Mouse (Mus musculus) kidney, adult 18-20 months (tissue): Measurements from ENCODE around the gene Atf6.

Source experiments
- DNase-seq: peaks from one replicate; pipeline ENCODE4 v3.0.0; 2021

The Atf6 gene

GRCm38 (mm10) chr1:170867691-170868105 is at the start of gene Atf6:
Gene Atf6, minus strand, starts transcription at chr1:170867771.
- DNase-seq: peak; percentile 98

- DNase-seq: no peak
These were observed 48.1 kb upstream of the Atf6 start for GRCm38 (mm10) chr1:170915657-170916056.

GRCm38 (mm10) chr1:170912891-170913615 is 45.5 kb upstream of the Atf6 start, which contains the start of gene Fcrlb:
Gene Fcrlb, minus strand, starts transcription at chr1:170912941.
- no peak for DNase-seq

GRCm38 (mm10) chr1:170911907-170912660 is 44.5 kb upstream of the Atf6 start:
- DNase-seq: no peak

GRCm38 (mm10) chr1:170908341-170908740 is 40.8 kb upstream of the Atf6 start:
- DNase-seq: no peak

- peak; percentile 38 for DNase-seq
These were observed 40.1 kb upstream of the Atf6 start for GRCm38 (mm10) chr1:170907456-170908191.

GRCm38 (mm10) chr1:170907111-170907455 is 39.5 kb upstream of the Atf6 start:
- DNase-seq: no peak

- DNase-seq: no peak
These were observed 35.9 kb upstream of the Atf6 start for GRCm38 (mm10) chr1:170903485-170903884.

GRCm38 (mm10) chr1:170901536-170902238 is 34.1 kb upstream of the Atf6 start:
- peak; percentile 88 for DNase-seq

GRCm38 (mm10) chr1:170900799-170901467 is 33.4 kb upstream of the Atf6 start:
- DNase-seq: peak; percentile 31

GRCm38 (mm10) chr1:170898413-170899075 is 31.0 kb upstream of the Atf6 start:
- no peak for DNase-seq

GRCm38 (mm10) chr1:170896651-170897281 is 29.2 kb upstream of the Atf6 start:
- DNase-seq: no peak

- DNase-seq: no peak
These were observed 27.3 kb upstream of the Atf6 start for GRCm38 (mm10) chr1:170894603-170895602.

- DNase-seq: no peak
These were observed 24.7 kb upstream of the Atf6 start for GRCm38 (mm10) chr1:170892279-170892678.

GRCm38 (mm10) chr1:170891646-170892045 is 24.1 kb upstream of the Atf6 start:
- no peak for DNase-seq

- DNase-seq: no peak
These were observed 21.7 kb upstream of the Atf6 start for GRCm38 (mm10) chr1:170889310-170889709.

GRCm38 (mm10) chr1:170886044-170886458 is 18.5 kb upstream of the Atf6 start:
- DNase-seq: no peak

GRCm38 (mm10) chr1:170884978-170885561 is 17.5 kb upstream of the Atf6 start, which contains the start of the genes Gm26620 and Dusp12:
Gene Gm26620, plus strand, starts transcription at chr1:170885065.
Gene Dusp12, minus strand, starts transcription at chr1:170885540.
- DNase-seq: peak; percentile 86

- no peak for DNase-seq
These were observed 16.8 kb upstream of the Atf6 start for GRCm38 (mm10) chr1:170884390-170884789.
